Comparison of ENCODE assay signal across 32 mouse cellular contexts in the genomic region with DNA sequence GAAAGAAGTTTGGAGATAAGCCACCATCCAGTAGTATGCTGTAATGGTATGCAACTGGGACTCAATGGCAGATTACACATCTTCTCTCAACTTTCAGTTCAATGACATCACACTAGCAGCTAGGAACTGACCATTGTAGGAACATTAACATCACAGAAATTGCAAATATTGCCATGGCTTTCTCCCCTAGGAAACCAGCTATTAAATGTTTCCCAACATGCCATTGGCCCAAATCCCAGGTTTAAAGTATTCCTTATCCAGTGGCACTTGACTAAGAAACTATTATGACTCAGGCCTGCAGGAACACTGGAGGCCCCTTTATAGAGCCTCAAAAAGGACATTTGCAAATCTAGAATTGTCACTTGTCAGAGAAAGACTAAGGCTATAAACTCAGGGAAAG. TPM values are rescaled to one million over a fixed set of nuclear protein-coding genes. Genes with fewer than 3 reads are reported as not detected.
DNase-seq lines count a peak whose midpoint lies in the region; ATAC-seq and TF ChIP-seq lines count a peak whose summit lies in the region.
"Had no signal": no experiment of that assay in that cellular context is flagged by ENCODE, and none has a peak within 500 bp of the region (broad histone marks: within the 10 kb centered on the region; RNA-seq: fewer than 3 reads in every experiment).

No protein-coding gene starts in this region.

- H3K27me3 ChIP-seq in myocyte (ENCODE audit: control insufficient read depth, insufficient read depth, insufficient read length), result no peaks in the 10 kb centered on the region
- H3K27me3 ChIP-seq: hindbrain, embryonic 13.5 days; liver, embryonic 12.5 days; midbrain, embryonic 15.5 days; neural tube, embryonic 15.5 days; stomach, embryonic 15.5 days had no signal

- no peak overlapping the region for H3K4me2 ChIP-seq in myocyte (ENCODE audit: low read depth)
- H3K4me2 ChIP-seq: hindbrain, embryonic 13.5 days; liver, embryonic 12.5 days; lung, embryonic 14.5 days; midbrain, embryonic 15.5 days; neural tube, embryonic 15.5 days; stomach, embryonic 15.5 days had no signal

- no peaks in the 10 kb centered on the region for H3K36me3 ChIP-seq in myocyte (ENCODE audit: control insufficient read depth, insufficient read depth)
- H3K36me3 ChIP-seq: hindbrain, embryonic 13.5 days; liver, embryonic 12.5 days; midbrain, embryonic 15.5 days; neural tube, embryonic 15.5 days; stomach, embryonic 15.5 days had no signal

- ATAC-seq in erythroblast, adult 5-6 weeks (replicated peaks; ENCODE audit: low FRiP score, poor library complexity, severe bottlenecking), result no peak
- ATAC-seq: forebrain, embryonic 16.5 days; liver, embryonic 12.5 days; midbrain, embryonic 15.5 days had no signal

- no peak overlapping the region for H3ac ChIP-seq in myocyte (ENCODE audit: control insufficient read depth, insufficient read length)

- no peaks in the 10 kb centered on the region for H3K79me2 ChIP-seq in myocyte (ENCODE audit: control insufficient read depth, insufficient read depth)

- no peak for TF ChIP-seq CTCF in gastrocnemius, adult 2 months (IDR thresholded peaks at IDR 0.05)

- intact Hi-C loops in gastrocnemius, adult 2 months (cut with DNase I), result loop anchor here (5.0 kb wide), 1 partner anchor 53 kb away; no protein-coding TSS in a partner anchor
- intact Hi-C loops in gastrocnemius, postnatal 36 days (cut with DNase I), result no loop called here
- intact Hi-C loops in heart, postnatal 10 days (cut with DNase I), result loop anchor here (5.0 to 10.0 kb wide), 2 partner anchors 58 to 175 kb away; no protein-coding TSS in a partner anchor
- intact Hi-C loops in heart, postnatal 25 days (cut with DNase I), result loop anchor here (5.0 kb wide), 1 partner anchor 172 kb away; no protein-coding TSS in a partner anchor

- H3K27ac ChIP-seq in gastrocnemius, adult 2 months, result peak overlapping the region; percentile 24
- H3K27ac ChIP-seq: hindbrain, embryonic 13.5 days; liver, embryonic 12.5 days; midbrain, embryonic 15.5 days; neural tube, embryonic 15.5 days; stomach, embryonic 15.5 days had no signal

- H3K4me3 ChIP-seq in gastrocnemius, adult 2 months, result no peak overlapping the region
- no peak overlapping the region for H3K4me3 ChIP-seq in myocyte
- H3K4me3 ChIP-seq: hindbrain, embryonic 13.5 days; liver, embryonic 12.5 days; midbrain, embryonic 15.5 days; neural tube, embryonic 15.5 days; stomach, embryonic 15.5 days had no signal

- no peak for TF ChIP-seq POLR2A in myocyte (IDR thresholded peaks at IDR 0.05; ENCODE audit: insufficient read length, low read depth)

- no peak for DNase-seq in gastrocnemius, adult 2 months
- DNase-seq in gastrocnemius, postnatal 36 days, result no peak
- peak; percentile 43 to 48 for DNase-seq in heart, postnatal 10 days
- DNase-seq in heart, postnatal 25 days (ENCODE audit: low spot score), result no peak
- peak; percentile 54 for DNase-seq in adipocyte (ENCODE audit: low spot score)
- no peak for DNase-seq in layer of hippocampus, postnatal 36 days
- DNase-seq: adrenal gland, postnatal 25 days; B cell, adult 2 months; cerebellum, adult 11-12 months; cerebellum, postnatal 25 days; embryo, embryonic 11 days; kidney, adult 8-10 months; kidney, postnatal 25 days; layer of hippocampus, adult 9-11 months; lung, embryonic 14.5 days; right cerebral cortex, postnatal 14 days; thymus, adult 2 months had no signal

TF ChIP-seq in myocyte, 11 proteins besides CTCF, POLR2A, EP300 and RAD21:
- TF ChIP-seq REST (IDR thresholded peaks at IDR 0.05; ENCODE audit: insufficient read depth, insufficient read length), result no peak
- 0 out of 2 replicates have a peak, but pooled peaks have one; percentile 5 for TF ChIP-seq CEBPB (IDR thresholded peaks at IDR 0.05; ENCODE audit: insufficient read depth, poor library complexity, severe bottlenecking)

RNA-seq across cellular contexts. Expression of a gene that starts 1.8 kb away (rescaled TPM):
- total RNA-seq in gastrocnemius, adult 2 months (2021), result 1 to 10 TPM; 2.6 to 4.5 TPM
- 1 to 10 TPM; 2.5 to 3.6 TPM for total RNA-seq in gastrocnemius, postnatal 36 days (2021)
- 10 to 100 TPM; 15.3 to 20.0 TPM for total RNA-seq in heart, postnatal 10 days (2021)
- 10 to 100 TPM; 22.8 to 27.9 TPM for total RNA-seq in heart, postnatal 25 days (2021)
- polyA plus RNA-seq in myocyte (2012; fragmentation: generic; extraction: Trizol), result 0.84 TPM
- 1 to 10 TPM in 1 of 2 experiments, under 1 TPM in 1; 0.66 to 1.2 TPM for total RNA-seq in layer of hippocampus, postnatal 36 days (2021)
- total RNA-seq in erythroblast, adult 5-6 weeks (2015; ENCODE audit: low replicate concordance), result not detected in 2 replicates
- not detected in 2 replicates for total RNA-seq in erythroblast, adult 5-6 weeks (2017; ENCODE audit: low replicate concordance)
- total RNA-seq: megakaryocyte, adult 5-6 weeks had no signal
- polyA plus RNA-seq: limb, embryonic 11.5 days had no signal

RNA-seq across cellular contexts. Expression of a gene that starts 48.6 kb away (rescaled TPM):
- not detected for total RNA-seq in gastrocnemius, adult 2 months (2021)
- not detected for total RNA-seq in gastrocnemius, postnatal 36 days (2021)
- total RNA-seq in heart, postnatal 10 days (2021), result not detected
- total RNA-seq in heart, postnatal 25 days (2021), result not detected
- polyA plus RNA-seq in myocyte (2012; fragmentation: generic; extraction: Trizol), result not detected
- not detected for total RNA-seq in layer of hippocampus, postnatal 36 days (2021)
- not detected in 2 replicates for total RNA-seq in erythroblast, adult 5-6 weeks (2015; ENCODE audit: low replicate concordance)
- total RNA-seq in erythroblast, adult 5-6 weeks (2017; ENCODE audit: low replicate concordance), result not detected in 2 replicates
- total RNA-seq: adrenal gland, postnatal 25 days; left cerebral cortex, adult 8-10 months; megakaryocyte, adult 5-6 weeks had no signal
- polyA plus RNA-seq: embryonic facial prominence, embryonic 14.5 days; forebrain, embryonic 16.5 days; heart, embryonic 14.5 days; hindbrain, embryonic 13.5 days; intestine, embryonic 14.5 days; limb, embryonic 11.5 days; liver, embryonic 12.5 days; lung, embryonic 14.5 days; midbrain, embryonic 15.5 days; neural tube, embryonic 15.5 days; stomach, embryonic 15.5 days; thymus, adult 2 months; urinary bladder, adult 2 months had no signal

Comparison
In these comparisons a context has a peak if more than half of its experiments do, and no peak if none do; other contexts are left out.
1. DNase-seq: peak in heart, postnatal 10 days (2 of 2) and adipocyte (single experiment); none in gastrocnemius, adult 2 months (single experiment), gastrocnemius, postnatal 36 days (0 of 2), heart, postnatal 25 days (single experiment) and layer of hippocampus, postnatal 36 days (0 of 2).